Mouse (Mus musculus): ENCODE results near the gene Suv39h1. TPM values are rescaled to one million over a fixed set of nuclear protein-coding genes. Genes with fewer than 3 reads are reported as not detected.
"Not testable (repeated sequence)": the region's sequence is repeated elsewhere in the genome, so short reads cannot be mapped to it uniquely, and the experiment has no call there.

Gene Suv39h1
- total RNA-seq, 2 experiments from 2014 or later: 8.3 to 8.8 TPM

DNA sequence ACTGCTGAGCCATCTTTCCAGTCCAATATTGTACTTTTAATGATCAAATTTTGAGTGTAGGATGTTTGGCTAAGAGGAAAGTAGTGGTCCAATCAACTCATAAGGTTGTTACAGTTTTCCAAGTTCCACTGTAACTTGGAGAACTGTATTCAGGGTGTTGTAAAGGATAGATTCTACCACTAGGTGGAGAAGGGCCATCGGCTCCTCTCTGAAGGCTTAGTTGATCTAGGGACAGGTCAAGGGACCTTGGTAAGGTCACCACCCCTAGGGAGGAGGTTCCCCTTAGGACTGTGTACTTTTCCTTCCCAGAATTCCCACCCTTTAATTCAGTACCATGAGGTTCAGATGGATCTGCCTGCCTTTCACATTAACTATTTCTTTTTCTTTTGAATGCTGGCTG, 41.6 kb downstream of the Suv39h1 start:
- intact Hi-C loops (cut with DNase I): no loop called here
- DNase-seq: no peak

DNA sequence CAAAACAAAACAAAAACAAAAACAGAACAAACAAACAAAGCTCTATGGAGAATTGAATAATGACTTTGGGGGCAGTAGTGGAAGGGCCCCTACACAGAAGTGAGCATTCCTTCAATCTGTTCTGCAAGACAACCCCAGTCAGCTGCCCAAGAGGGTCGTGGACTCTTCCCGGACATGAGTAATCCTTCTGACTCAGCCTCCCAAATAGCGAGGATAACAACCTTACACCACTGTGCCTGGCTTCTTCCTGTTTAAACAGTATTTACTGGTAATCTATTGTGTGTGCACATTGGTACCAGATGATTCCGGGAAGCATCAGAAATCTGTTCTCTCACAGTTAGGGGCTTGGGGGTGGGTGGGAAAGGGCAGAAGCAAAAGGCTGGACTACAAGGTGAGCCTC, 47.7 kb downstream of the Suv39h1 start:
- no peak for DNase-seq
- intact Hi-C loops (cut with DNase I): no loop called here

DNA sequence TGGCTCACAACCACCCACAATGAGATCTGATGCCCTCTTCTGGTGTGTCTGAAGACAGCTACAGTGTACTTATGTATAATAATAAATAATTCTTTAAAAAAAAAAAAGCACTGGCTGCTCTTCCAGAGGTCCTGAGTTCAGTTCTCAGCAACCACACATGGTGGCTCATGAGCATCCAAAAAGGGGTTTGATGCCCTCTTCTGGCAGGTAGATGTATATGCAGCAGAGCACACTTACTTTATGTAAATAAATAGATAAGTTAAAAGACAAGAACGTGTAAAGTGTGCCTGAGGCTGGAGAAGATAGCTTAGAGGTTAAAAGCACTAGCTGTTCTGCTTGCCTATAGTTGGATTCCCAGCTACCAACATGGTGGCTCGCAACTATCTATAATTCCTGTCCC, 49.8 kb downstream of the Suv39h1 start:
- intact Hi-C loops (cut with DNase I): no loop called here

DNA sequence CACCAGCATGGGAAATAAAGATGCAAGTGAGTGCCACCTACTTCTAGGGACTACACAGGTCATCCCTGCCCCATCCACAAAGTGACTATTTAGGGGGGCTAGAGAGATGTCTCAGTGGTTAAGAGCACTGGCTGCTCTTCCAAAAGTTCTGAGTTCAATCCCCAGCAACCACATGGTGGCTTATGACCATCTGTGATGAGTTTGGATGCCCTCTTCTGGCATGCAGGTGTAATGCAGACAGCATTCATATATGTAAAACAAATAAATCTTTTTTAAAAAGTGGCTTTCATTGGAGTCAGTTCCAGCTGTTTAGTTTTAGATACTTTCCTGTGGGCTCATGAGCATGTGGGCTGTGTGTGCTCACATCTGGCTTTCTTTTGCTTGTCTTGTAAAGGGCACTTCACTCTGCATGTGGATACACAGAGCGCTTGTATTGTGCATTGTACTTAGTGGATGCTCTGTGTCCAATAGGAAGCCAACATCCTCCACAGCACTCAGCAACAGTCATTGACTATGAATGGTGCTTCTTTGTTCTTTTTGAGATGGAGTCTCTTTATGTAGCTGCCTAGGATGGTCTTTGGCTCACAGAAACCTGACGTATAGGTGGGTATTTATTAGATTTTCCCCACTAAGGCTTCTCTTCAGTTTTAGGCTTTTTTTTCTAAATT, 54.3 kb downstream of the Suv39h1 start:
- DNase-seq: no peak

More for the DNA sequence above, 49.8 kb downstream of the Suv39h1 start:
- no peak for DNase-seq

DNA sequence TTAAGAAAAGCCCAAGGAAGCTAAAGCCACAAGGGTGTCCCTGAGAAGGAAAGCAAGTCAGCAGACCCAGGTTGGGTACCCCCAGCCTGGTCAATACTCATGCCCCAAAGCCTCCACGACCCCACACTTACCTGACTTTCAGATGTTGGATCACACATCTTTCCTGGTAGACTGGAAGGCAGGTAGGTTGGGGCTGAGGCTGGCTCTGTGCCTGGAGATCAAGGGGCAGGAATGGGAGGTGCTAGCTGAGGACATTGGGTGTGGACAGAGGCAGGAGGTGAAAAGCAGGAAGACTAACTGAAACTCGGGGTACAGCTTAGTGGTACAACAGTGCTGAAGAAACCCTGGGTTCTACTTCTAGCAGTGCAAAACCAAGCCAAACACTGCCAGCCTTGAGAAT, 56.3 kb downstream of the Suv39h1 start, which contains the start of gene Glod5:
Gene Glod5 (minus strand): TSS at position 207 of the 400 bp plus-strand sequence.
- intact Hi-C loops (cut with DNase I): no loop called here
- DNase-seq: no peak

More for the DNA sequence above, 54.3 kb downstream of the Suv39h1 start:
- intact Hi-C loops (cut with DNase I): no loop called here

DNA sequence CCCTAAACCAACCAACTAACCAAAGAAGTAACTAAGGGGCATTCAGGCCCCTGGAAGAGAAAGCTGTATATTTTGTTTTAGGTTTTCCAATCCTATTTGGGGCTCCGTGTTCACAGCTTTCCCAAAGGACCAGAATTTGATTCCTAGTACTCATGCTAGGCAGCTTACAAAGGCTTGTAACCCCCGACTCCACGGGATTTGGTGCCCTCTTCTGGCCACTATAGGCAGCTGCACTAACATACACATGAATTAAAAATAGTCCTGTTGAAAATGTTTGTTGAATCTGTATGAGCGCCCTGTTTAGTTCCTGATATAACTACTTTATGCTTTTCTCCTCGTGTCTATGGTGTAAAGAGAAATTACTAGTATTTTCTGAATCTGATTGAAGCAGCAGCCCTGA, 57.4 kb downstream of the Suv39h1 start:
- peak; percentile 27 to 50 for DNase-seq

DNA sequence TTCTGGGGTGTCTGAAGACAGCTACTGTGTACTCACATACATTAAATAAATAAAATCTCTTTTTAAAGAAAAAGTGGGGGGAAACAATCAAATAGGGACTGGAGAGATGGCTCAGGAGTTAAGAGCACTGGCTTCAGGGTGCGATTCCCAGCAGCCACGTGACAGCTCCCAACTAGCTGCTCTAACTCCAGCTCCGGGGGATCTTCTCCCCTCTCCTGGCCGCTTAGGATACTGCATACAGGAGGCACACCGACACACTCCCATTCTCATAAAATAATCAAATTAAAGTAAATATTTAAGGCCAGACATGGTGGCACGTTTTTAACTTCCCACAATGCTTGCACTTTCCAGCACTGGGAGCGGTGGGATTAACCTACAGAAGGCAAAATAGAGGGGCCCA, 58.9 kb downstream of the Suv39h1 start:
- intact Hi-C loops (cut with DNase I): not testable (repeated sequence)
- DNase-seq: peak in 1 of 2 experiments; percentile 5

More for the DNA sequence above, 57.4 kb downstream of the Suv39h1 start:
- intact Hi-C loops (cut with DNase I): loop anchor here (1.0 kb wide), 1 partner anchor 101 kb away; no protein-coding TSS in a partner anchor

DNA sequence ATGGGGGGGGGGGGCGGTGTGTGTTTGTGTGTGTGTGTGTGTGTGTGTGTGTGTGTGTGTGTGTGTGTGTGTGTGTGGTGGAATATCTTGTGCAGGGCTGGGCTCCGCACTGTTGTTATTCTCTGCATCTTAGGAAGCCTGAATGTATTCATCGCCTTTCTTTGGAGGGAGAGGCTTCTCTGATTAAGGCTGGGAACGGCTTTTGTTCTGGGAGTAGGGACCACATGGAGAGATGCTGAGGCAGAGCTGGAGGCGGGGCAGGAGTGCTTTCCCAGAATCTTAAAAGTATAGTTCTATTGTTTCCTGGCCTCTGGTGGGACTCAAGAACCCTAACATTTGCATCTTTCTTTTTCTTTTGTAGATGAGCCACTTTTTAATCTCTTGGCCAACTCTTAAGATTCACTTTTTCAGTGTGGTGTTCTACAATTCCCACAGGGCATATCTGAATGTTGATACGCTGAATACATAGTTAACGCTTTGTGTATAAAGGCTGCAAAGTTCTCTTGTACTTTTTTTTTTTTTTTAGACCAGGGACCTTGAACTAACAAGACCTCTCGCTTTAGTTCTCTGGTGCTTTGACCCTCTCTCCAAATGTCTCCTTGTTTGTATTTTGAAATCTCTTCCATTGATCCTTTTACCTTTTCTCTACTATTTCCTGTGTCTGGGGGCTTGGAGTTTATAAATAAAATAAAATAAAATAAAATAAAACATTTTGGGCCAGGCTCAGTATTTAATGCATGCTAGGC, 60.8 kb downstream of the Suv39h1 start:
- intact Hi-C loops (cut with DNase I): no loop called here

DNA sequence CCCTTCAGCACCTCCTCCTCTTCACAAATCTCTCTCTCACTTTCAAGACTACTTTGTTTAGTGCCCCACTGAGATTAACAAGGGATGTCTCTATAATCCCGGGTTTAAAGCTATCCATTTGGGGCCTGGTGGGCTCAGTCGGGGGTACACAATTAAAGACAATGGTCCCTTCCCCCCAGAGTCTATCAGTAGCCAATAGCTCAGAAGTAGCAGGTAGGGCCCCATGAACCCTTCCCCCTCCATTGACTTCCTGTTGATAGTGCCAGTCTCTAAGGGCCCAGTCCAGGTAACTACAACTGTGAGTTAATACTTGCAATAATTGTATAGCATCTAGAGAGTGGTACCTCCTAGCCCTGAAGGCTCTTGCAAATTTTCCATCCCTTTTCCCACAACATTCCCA, 61.4 kb downstream of the Suv39h1 start:
- intact Hi-C loops (cut with DNase I): no loop called here
- no peak for DNase-seq

More for the DNA sequence above, 60.8 kb downstream of the Suv39h1 start:
- no peak for DNase-seq

Other genes starting within 250 kb of the Suv39h1 start
- gene Otud5, start 233.4 kb downstream of the Suv39h1 start, total RNA-seq (2021): 10 to 100 TPM; 34.0 to 38.8 TPM
- 1 to 10 TPM; 2.1 to 2.8 TPM for gene Pim2, start 196.5 kb downstream of the Suv39h1 start, total RNA-seq (2021)
- 10 to 100 TPM; 15.5 to 15.8 TPM for gene Slc35a2, start 190.7 kb downstream of the Suv39h1 start, total RNA-seq (2021)
- 10 to 100 TPM; 33.3 to 33.7 TPM for gene Pqbp1, start 175.5 kb downstream of the Suv39h1 start, total RNA-seq (2021)
- gene Timm17b, start 175.4 kb downstream of the Suv39h1 start, total RNA-seq (2021): 10 to 100 TPM; 46.4 to 51.2 TPM
- gene Gm10491, start 166.9 kb downstream of the Suv39h1 start, total RNA-seq (2021): not detected
- gene Gm10490, start 165.2 kb downstream of the Suv39h1 start, total RNA-seq (2021): not detected
- not detected for gene Pcsk1n, start 154.9 kb downstream of the Suv39h1 start, total RNA-seq (2021)
- not detected for gene Eras, start 146.2 kb downstream of the Suv39h1 start, total RNA-seq (2021)
- 10 to 100 TPM; 21.5 to 23.7 TPM for gene Hdac6, start 126.9 kb downstream of the Suv39h1 start, total RNA-seq (2021)
- not detected for gene Gata1, start 96.7 kb downstream of the Suv39h1 start, total RNA-seq (2021)
- not detected for gene Glod5, start 56.3 kb downstream of the Suv39h1 start, total RNA-seq (2021)
- 1 to 10 TPM; 2.3 to 3.0 TPM for gene Was, start 15.7 kb upstream of the Suv39h1 start, total RNA-seq (2021)
- 10 to 100 TPM; 79.1 to 79.3 TPM for gene Wdr13, start 58.1 kb upstream of the Suv39h1 start, total RNA-seq (2021)
- gene Rbm3, start 71.1 kb upstream of the Suv39h1 start, total RNA-seq (2021): 100 to 1,000 TPM; 341 to 398 TPM
- gene Tbc1d25, start 101.4 kb upstream of the Suv39h1 start, total RNA-seq (2021): 1 to 10 TPM; 6.0 to 6.5 TPM
- gene Ebp, start 118.8 kb upstream of the Suv39h1 start, total RNA-seq (2021): 10 to 100 TPM; 22.8 to 26.1 TPM
- gene Porcn, start 131.8 kb upstream of the Suv39h1 start, total RNA-seq (2021): 1 to 10 TPM; 2.4 to 3.1 TPM
- 10 to 100 TPM; 13.3 to 13.7 TPM for gene Ftsj1, start 177.6 kb upstream of the Suv39h1 start, total RNA-seq (2021)
- 1 to 10 TPM; 1.3 to 1.8 TPM for gene Slc38a5, start 196.4 kb upstream of the Suv39h1 start, total RNA-seq (2021)